Mouse (Mus musculus) layer of hippocampus, postnatal 14 days (tissue): Measurements from ENCODE around the gene Ryr1. TPM values are rescaled to one million over a fixed set of nuclear protein-coding genes. Genes with fewer than 3 reads are reported as not detected.

ENCODE experiments used
- DNase-seq, 2 experiments: peaks; one replicate each; pipeline ENCODE4 v3.0.0; 2021 to 2022; ENCODE audit warnings: low spot score in 2 of 2, mixed read lengths in 1 of 2
- microRNA-seq, 2 experiments: library from miRNA; unstranded; fragments of <30 nt; microRNA quantifications; one replicate each; pipeline ENCODE4 v1.2.0; 2021
- total RNA-seq, 2 experiments: library from RNA; stranded (reverse); gene quantifications; 2 replicates each; pipeline ENCODE4 v1.2.3; 2021

The Ryr1 gene
- total RNA-seq, 2 experiments from 2014 or later = 9.3 to 12.2 TPM

- peak; percentile 97 to 98 for DNase-seq
Observed at GRCm38 (mm10) chr7:28961927-28962670, 162.9 kb downstream of the Ryr1 start, which contains the start of gene Actn4. Gene Actn4, minus strand, starts transcription at chr7:28962340.

GRCm38 (mm10) chr7:28961584-28961926, 163.4 kb downstream of the Ryr1 start:
- DNase-seq = no peak

- DNase-seq = no peak
Observed at GRCm38 (mm10) chr7:28960354-28961046, 164.5 kb downstream of the Ryr1 start.

GRCm38 (mm10) chr7:28959505-28960045, 165.4 kb downstream of the Ryr1 start:
- DNase-seq = no peak

GRCm38 (mm10) chr7:28958770-28959169, 166.2 kb downstream of the Ryr1 start:
- DNase-seq = no peak

- DNase-seq = no peak
Observed at GRCm38 (mm10) chr7:28957997-28958725, 166.8 kb downstream of the Ryr1 start.

- DNase-seq = no peak
Observed at GRCm38 (mm10) chr7:28957286-28957685, 167.7 kb downstream of the Ryr1 start.

GRCm38 (mm10) chr7:28956270-28956669, 168.7 kb downstream of the Ryr1 start:
- no peak for DNase-seq

- DNase-seq = no peak
Observed at GRCm38 (mm10) chr7:28955295-28955897, 169.6 kb downstream of the Ryr1 start.

- no peak for DNase-seq
Observed at GRCm38 (mm10) chr7:28954773-28955172, 170.2 kb downstream of the Ryr1 start.

- DNase-seq = peak in 1 of 2 experiments; percentile 5
Observed at GRCm38 (mm10) chr7:28953476-28954376, 171.3 kb downstream of the Ryr1 start.

Small RNA genes lying within 50 kb of the gene (microRNA-seq; reads per million reads assigned to microRNA genes)
- 0 reads per million in 2 experiments for gene Gm44408
- gene Mir1963 = 0 reads per million in 2 experiments

Other genes starting within 250 kb of the Ryr1 start
- gene Capn12, start 243.8 kb downstream of the Ryr1 start, total RNA-seq = 1 to 10 TPM in 1 of 2 experiments, under 1 TPM in 1; 0.67 to 1.3 TPM
- gene Actn4, start 162.8 kb downstream of the Ryr1 start, total RNA-seq = 100 to 1,000 TPM; 123 to 132 TPM
- 100 to 1,000 TPM; 159 to 164 TPM for gene Eif3k, start 143.3 kb downstream of the Ryr1 start, total RNA-seq
- gene Map4k1, start 143.1 kb downstream of the Ryr1 start, total RNA-seq = 1 to 10 TPM; 2.7 to 4.1 TPM
- gene Rasgrp4, start 9.7 kb upstream of the Ryr1 start, total RNA-seq = 1 to 10 TPM; 1.1 to 1.5 TPM
- gene Fam98c, start 31.1 kb upstream of the Ryr1 start, total RNA-seq = 10 to 100 TPM; 29.4 to 32.7 TPM
- 1 to 10 TPM; 1.2 to 1.3 TPM for gene Ggn, start 45.0 kb upstream of the Ryr1 start, total RNA-seq
- 10 to 100 TPM; 42.3 to 52.3 TPM for gene Spred3, start 45.2 kb upstream of the Ryr1 start, total RNA-seq
- 100 to 1,000 TPM; 153 to 169 TPM for gene Psmd8, start 55.5 kb upstream of the Ryr1 start, total RNA-seq
- 1 to 10 TPM; 1.6 to 1.8 TPM for gene Catsperg1, start 88.9 kb upstream of the Ryr1 start, total RNA-seq
- gene Kcnk6, start 107.3 kb upstream of the Ryr1 start, total RNA-seq = 1 to 10 TPM; 2.9 to 3.8 TPM
- 10 to 100 TPM; 42.3 to 49.5 TPM for gene Yif1b, start 113.2 kb upstream of the Ryr1 start, total RNA-seq
- not detected for gene 2200002D01Rik, start 123.3 kb upstream of the Ryr1 start, total RNA-seq
- gene Spint2, start 156.7 kb upstream of the Ryr1 start, total RNA-seq = 10 to 100 TPM; 16.0 to 27.0 TPM
- gene Ppp1r14a, start 164.1 kb upstream of the Ryr1 start, total RNA-seq = 10 to 100 TPM; 10.8 to 11.0 TPM
- 100 to 1,000 TPM in 1 of 2 experiments, 10 to 100 TPM in 1; 96.1 to 111 TPM for gene Dpf1, start 178.8 kb upstream of the Ryr1 start, total RNA-seq